Mouse (Mus musculus): ENCODE measurements around the gene Isyna1.

Isyna1 gene

GRCm38 (mm10) chr8:70629574-70630531 lies 35.7 kb downstream of the Isyna1 start:
- peak; percentile 87 to 93 for DNase-seq

GRCm38 (mm10) chr8:70630532-70631381 lies 36.6 kb downstream of the Isyna1 start:
- peak; percentile 78 to 88 for DNase-seq

GRCm38 (mm10) chr8:70631436-70631835 lies 37.3 kb downstream of the Isyna1 start:
- DNase-seq: peak; percentile 63 to 79

- DNase-seq: no peak
Measured at GRCm38 (mm10) chr8:70632346-70632892, 38.2 kb downstream of the Isyna1 start, which contains the start of gene Gdf15. Gene Gdf15 (minus strand): TSS chr8:70632456.

- peak; percentile 77 to 85 for DNase-seq
Measured at GRCm38 (mm10) chr8:70634066-70634465, 39.9 kb downstream of the Isyna1 start.

- peak in 1 of 2 experiments; percentile 47 for DNase-seq
Measured at GRCm38 (mm10) chr8:70635527-70635926, 41.4 kb downstream of the Isyna1 start.

GRCm38 (mm10) chr8:70636838-70637237 lies 42.7 kb downstream of the Isyna1 start:
- peak; percentile 34 to 62 for DNase-seq

- no peak for DNase-seq
Measured at GRCm38 (mm10) chr8:70638752-70639151, 44.6 kb downstream of the Isyna1 start.

GRCm38 (mm10) chr8:70643019-70643418 lies 48.8 kb downstream of the Isyna1 start:
- DNase-seq: no peak

GRCm38 (mm10) chr8:70644065-70644464 lies 49.9 kb downstream of the Isyna1 start:
- DNase-seq: peak; percentile 59 to 73

GRCm38 (mm10) chr8:70645501-70646224 lies 51.5 kb downstream of the Isyna1 start:
- peak; percentile 61 to 69 for DNase-seq

- DNase-seq: no peak
Measured at GRCm38 (mm10) chr8:70646369-70646768, 52.2 kb downstream of the Isyna1 start.

GRCm38 (mm10) chr8:70646775-70647174 lies 52.6 kb downstream of the Isyna1 start:
- DNase-seq: no peak
